Mouse (Mus musculus) stomach, embryonic 15.5 days (tissue): Measurements from ENCODE around the gene Pmp22. TPM values are rescaled to one million over a fixed set of nuclear protein-coding genes. Genes with fewer than 3 reads are reported as not detected.
A peak's percentile ranks its signal among the peaks of the same experiment; 100 is the strongest.

Source experiments
- ATAC-seq: fragments of 200-750 bp; cut with Nextera tagmentation; 2 replicates; pipeline ENCODE4 v1.8.0; 2017; ENCODE audit warnings: low read depth, moderate number of reproducible peaks, moderate TSS enrichment; ENCODE audit not compliant: insufficient read depth, low FRiP score
- H3K27ac ChIP-seq: fragments of 300-500 bp; sonication (generic); 2 replicates; pipeline ENCODE4 v1.5.1; 2015; ENCODE audit warnings: mild to moderate bottlenecking, inconsistent platforms
- H3K27me3 ChIP-seq: fragments of 300-500 bp; sonication (generic); replicated peaks from 2 replicates; pipeline ENCODE4 v1.6.1; 2015; ENCODE audit warnings: inconsistent platforms
- H3K36me3 ChIP-seq: fragments of 300-500 bp; sonication (generic); 2 replicates; pipeline ENCODE4 v1.6.1; 2015; ENCODE audit warnings: inconsistent platforms
- H3K4me1 ChIP-seq: fragments of 300-500 bp; sonication (generic); 2 replicates; pipeline ENCODE4 v1.6.1; 2015; ENCODE audit warnings: inconsistent platforms
- H3K4me2 ChIP-seq: fragments of 300-500 bp; sonication (generic); 2 replicates; pipeline ENCODE4 v1.6.1; 2015; ENCODE audit warnings: mild to moderate bottlenecking, inconsistent platforms
- H3K4me3 ChIP-seq: fragments of 300-500 bp; sonication (generic); replicated peaks from 2 replicates; pipeline ENCODE4 v1.5.1; 2015; ENCODE audit warnings: inconsistent platforms
- H3K9ac ChIP-seq: fragments of 300-500 bp; sonication (generic); 2 replicates; pipeline ENCODE4 v1.6.1; 2015; ENCODE audit warnings: inconsistent platforms
- H3K9me3 ChIP-seq: fragments of 300-500 bp; sonication (generic); 2 replicates; pipeline ENCODE4 v1.6.1; 2016; ENCODE audit warnings: inconsistent platforms
- WGBS: fragments of 180-500 bp; shearing (Covaris S2); methylation state at CpG from one replicate; pipeline ENCODE4 v1.1.7; 2015; 5-methylcytosine and 5-hydroxymethylcytosine counted together
- polyA plus RNA-seq: library from polyadenylated mRNA; unstranded; fragments of >200 nt; fragmentation: Nextera tagmentation; extraction: Ambion mirVana; gene quantifications from 2 replicates; pipeline ENCODE4 v1.2.1, GENCODE M21; 2015

Gene Pmp22
- polyA plus RNA-seq, 1 experiment from 2014 or later, result 165 TPM

DNA sequence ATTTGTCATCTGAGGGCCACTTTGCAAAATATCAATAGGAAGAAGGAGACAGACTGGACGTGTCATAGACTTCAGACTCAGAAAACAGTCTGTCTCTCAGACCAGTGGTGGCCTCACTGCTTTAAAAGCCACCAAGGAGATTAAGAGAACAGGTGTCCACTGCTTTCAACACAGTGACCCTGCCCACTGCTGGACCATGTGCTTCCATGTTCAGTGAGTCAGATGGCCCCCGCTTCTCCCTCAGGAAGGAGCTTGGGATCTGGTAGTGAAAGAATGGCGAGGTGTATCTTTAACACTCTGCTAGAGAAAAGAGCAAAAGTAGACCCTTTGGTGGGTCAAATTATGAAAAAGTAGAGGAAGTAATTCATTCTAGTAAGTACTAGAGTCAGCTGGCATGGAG is 18.5 kb upstream of the Pmp22 start:
- H3K9ac ChIP-seq, result no peak overlapping the region
- 80% methylated on average over 3 of the region's 3 CpGs for WGBS
- H3K4me1 ChIP-seq, result no peaks in the 10 kb centered on the region
- H3K4me3 ChIP-seq, result no peak overlapping the region
- ATAC-seq, result no peak
- H3K36me3 ChIP-seq, result no peaks in the 10 kb centered on the region
- no peak overlapping the region for H3K27ac ChIP-seq
- no peaks in the 10 kb centered on the region for H3K27me3 ChIP-seq
- no peak overlapping the region for H3K4me2 ChIP-seq
- H3K9me3 ChIP-seq, result no peaks in the 10 kb centered on the region

DNA sequence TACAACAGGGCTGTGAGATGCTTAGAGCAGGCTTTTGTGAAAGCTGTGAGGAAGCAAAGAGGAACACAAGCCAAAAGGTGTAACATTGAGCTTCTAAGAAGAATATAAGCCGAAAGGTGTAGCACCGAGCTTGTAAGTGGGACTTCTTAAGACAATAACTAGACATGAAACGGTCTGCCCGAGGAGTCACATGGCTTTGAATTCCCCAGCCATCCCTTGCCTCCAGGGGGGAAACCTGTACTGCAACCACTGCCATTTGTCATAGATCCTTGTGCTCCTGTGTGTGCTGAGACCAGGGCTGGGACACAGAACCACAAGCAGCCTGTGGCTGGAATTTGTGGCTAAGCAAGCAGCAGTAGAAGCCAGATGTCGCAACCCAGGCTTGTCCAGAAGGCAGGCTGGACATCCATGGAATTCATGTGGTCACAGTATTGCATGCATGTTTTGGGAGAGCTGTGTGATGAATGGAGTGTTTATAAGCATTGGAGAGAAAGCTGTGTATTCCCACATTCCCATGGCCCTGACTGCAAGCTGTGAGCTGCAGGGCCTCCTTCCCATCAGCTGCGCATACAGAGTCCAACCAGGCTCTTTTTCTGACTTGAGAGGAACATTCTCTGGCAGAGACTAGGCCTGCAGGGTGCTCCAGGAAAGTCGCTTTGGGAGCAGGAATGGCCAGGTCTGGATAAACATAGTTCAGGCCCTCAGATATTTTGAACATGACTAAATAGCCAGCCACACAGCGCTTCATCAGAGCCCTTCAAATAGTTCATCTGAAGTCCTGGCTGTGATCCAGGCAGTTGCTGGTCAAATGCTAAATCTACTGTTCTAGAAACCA is 13.8 kb upstream of the Pmp22 start:
- Histone ChIP-seq H3K9ac (no peak overlapping the region), H3K9me3 (no peaks in the 10 kb centered on the region), H3K4me2 (no peak overlapping the region), H3K4me1 (0 out of 2 replicates have a peak, but pooled peaks cover 7% of the 10 kb centered on the region), H3K27me3 (no peaks in the 10 kb centered on the region), H3K4me3 (no peak overlapping the region), H3K27ac (peak overlapping the region; percentile 71), H3K36me3 (no peaks in the 10 kb centered on the region)
- WGBS, result 60% methylated on average over 8 of the region's 8 CpGs
- ATAC-seq, result peak; percentile 50; the same call in 1 of the 2 replicates

DNA sequence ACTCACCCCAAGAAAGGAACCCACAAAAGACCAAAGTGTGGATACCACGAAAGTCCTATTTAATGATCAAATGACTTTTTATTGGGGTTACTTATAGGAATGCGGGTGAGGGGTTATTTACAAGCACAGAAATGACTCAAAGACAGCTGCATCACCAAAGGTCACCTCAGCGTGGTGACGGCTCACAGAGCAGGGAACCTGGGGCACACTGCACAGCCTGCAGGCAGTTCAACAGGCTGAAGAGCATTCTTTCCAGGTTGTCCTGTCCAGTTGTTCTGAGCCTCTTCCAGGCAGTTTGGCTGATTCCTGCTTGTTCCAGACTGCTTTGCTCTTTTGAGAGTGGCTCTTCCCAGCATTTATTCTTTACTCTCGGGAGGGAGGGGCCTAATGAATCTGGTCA is 12.1 kb upstream of the Pmp22 start:
- H3K4me3 ChIP-seq, result no peak overlapping the region
- H3K4me2 ChIP-seq, result no peak overlapping the region
- H3K4me1 ChIP-seq, result 0 out of 2 replicates have a peak, but pooled peaks cover 7% of the 10 kb centered on the region
- no peaks in the 10 kb centered on the region for H3K36me3 ChIP-seq
- WGBS, result 83% methylated on average over 5 of the region's 5 CpGs
- no peaks in the 10 kb centered on the region for H3K9me3 ChIP-seq
- ATAC-seq, result no peak
- no peak overlapping the region for H3K9ac ChIP-seq
- no peak overlapping the region for H3K27ac ChIP-seq
- no peaks in the 10 kb centered on the region for H3K27me3 ChIP-seq

DNA sequence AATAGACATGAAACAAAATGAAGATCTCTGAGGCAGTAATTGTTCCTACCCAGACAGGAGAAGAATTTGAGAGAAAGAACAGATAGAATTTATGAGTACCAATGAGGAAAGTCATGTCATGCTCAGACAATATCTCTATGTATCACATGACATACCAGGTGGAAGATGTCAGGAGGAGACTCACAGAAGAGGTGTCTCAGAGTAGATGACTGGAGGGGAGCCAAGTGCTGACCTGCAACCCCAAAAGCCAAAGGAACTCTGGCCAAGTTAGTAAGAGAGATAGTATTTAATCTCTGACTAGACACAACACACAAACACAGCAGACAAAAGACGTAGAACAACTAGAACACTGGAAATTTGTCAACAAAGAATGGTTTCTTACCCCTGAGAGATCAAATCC is 11.5 kb upstream of the Pmp22 start:
- no peak for ATAC-seq
- 48% methylated on average over 1 of the region's 1 CpGs for WGBS

DNA sequence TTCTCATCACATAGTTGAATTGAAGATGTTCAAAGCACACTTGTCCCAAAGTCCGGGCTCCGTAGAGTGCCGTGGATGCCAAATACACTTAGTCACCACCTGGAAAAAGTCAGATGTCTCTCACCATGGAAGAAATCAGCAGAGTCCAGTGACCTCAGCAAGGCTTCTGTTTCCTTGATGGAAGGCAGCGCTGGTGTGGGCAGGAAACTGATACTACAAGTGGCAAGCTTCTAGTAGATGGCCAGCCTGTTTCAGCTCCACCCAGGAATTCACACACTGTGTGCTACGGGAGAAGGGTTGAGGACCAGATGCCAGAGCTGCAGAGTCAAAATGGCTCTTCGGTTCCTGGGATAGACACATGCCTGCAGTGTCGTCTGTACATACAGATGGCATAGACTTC is 9.0 kb upstream of the Pmp22 start:
- H3K27me3 ChIP-seq, result no peaks in the 10 kb centered on the region
- no peak overlapping the region for H3K4me2 ChIP-seq
- peaks cover 10% of the 10 kb centered on the region; the same call in 1 of the 2 replicates for H3K4me1 ChIP-seq
- WGBS, result 73% methylated on average over 7 of the region's 7 CpGs
- no peak for ATAC-seq
- H3K4me3 ChIP-seq, result no peak overlapping the region
- H3K9me3 ChIP-seq, result no peaks in the 10 kb centered on the region
- no peak overlapping the region for H3K9ac ChIP-seq
- no peaks in the 10 kb centered on the region for H3K36me3 ChIP-seq
- H3K27ac ChIP-seq, result no peak overlapping the region

More for the DNA sequence above, 11.5 kb upstream of the Pmp22 start:
- H3K9ac ChIP-seq, result no peak overlapping the region
- no peak overlapping the region for H3K4me3 ChIP-seq
- H3K4me1 ChIP-seq, result 0 out of 2 replicates have a peak, but pooled peaks cover 7% of the 10 kb centered on the region
- no peak overlapping the region for H3K27ac ChIP-seq
- H3K36me3 ChIP-seq, result no peaks in the 10 kb centered on the region
- H3K4me2 ChIP-seq, result no peak overlapping the region
- no peaks in the 10 kb centered on the region for H3K27me3 ChIP-seq
- H3K9me3 ChIP-seq, result no peaks in the 10 kb centered on the region

DNA sequence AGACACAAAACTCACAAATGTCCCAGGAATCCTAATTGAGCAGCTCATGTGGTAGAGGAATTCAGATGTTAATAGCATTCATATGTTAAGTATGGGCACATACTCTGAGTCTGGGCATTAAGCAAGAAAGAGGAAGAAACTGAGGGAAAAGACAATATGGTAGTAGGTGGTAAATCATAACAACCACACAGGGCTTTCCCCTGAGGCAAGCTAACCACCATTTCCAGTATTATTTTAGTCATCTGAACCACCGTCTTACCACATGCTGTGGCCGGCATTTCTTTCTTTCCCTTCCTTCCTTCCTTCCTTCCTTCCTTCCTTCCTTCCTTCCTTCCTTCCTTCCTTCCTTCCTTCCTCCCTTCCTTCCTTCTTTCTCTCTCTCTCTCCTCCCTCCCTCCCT is 6.5 kb upstream of the Pmp22 start:
- H3K36me3 ChIP-seq, result no peaks in the 10 kb centered on the region
- ATAC-seq, result no peak
- 75% methylated on average over 2 of the region's 2 CpGs for WGBS

DNA sequence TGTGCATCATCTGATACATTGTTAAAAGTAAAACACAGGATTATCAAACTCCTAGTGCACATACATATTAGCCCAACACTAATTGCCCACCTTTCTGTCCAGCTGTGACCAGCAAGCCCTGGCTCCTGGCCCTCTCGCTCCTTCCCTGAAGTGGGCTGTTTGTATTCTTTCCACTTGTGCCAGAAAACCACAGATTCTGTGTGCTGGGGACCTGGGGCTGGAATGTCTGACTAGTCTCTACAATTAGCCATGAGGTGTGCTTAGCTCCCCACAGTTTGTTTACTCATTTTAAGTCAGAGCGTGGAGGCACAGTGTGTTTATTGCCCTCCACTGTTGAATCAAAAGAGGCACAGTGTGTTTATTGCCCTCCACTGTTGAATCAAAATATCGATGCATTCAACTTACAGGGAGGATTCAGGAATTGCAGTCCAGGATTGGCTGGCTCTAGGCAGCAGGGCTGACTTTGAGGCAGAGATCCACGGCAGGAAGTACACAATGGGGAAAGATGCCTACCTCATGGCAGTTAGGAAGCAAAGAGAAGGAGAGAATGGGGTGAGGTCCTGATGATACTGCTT is 5.9 kb upstream of the Pmp22 start:
- Histone ChIP-seq H3K36me3 (no peaks in the 10 kb centered on the region), H3K9me3 (no peaks in the 10 kb centered on the region), H3K27ac (no peak overlapping the region), H3K4me3 (no peak overlapping the region), H3K4me1 (peaks cover 10% of the 10 kb centered on the region; the same call in 1 of the 2 replicates), H3K27me3 (no peaks in the 10 kb centered on the region), H3K9ac (no peak overlapping the region), H3K4me2 (no peak overlapping the region)
- WGBS, result 53% methylated on average over 4 of the region's 4 CpGs
- ATAC-seq, result no peak

More for the DNA sequence above, 6.5 kb upstream of the Pmp22 start:
- no peaks in the 10 kb centered on the region for H3K27me3 ChIP-seq
- H3K27ac ChIP-seq, result no peak overlapping the region
- no peak overlapping the region for H3K4me2 ChIP-seq
- H3K9ac ChIP-seq, result no peak overlapping the region
- H3K4me3 ChIP-seq, result no peak overlapping the region
- H3K9me3 ChIP-seq, result no peaks in the 10 kb centered on the region
- peaks cover 10% of the 10 kb centered on the region; the same call in 1 of the 2 replicates for H3K4me1 ChIP-seq

DNA sequence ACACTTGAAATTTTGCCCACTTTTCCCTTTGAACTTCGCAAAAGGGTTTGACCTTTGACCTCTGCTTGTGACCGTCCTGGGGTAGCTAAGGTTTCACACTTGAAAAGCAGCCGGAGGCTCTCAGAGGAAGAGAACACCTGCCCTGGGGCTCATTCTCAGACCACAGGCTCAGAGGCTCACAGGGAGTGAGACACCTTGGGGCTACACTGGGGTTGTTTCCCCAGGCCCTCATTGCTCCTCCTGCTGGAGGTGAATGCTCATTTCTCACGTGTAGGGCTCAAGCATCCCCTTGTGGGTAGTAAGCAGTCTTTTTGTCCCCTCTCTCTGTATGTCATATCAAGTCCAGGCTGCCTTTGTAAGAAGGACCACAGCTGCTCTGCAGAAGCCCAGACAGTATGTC is 4.5 kb upstream of the Pmp22 start:
- WGBS, result 23% methylated on average over 4 of the region's 4 CpGs
- no peaks in the 10 kb centered on the region for H3K27me3 ChIP-seq
- H3K4me1 ChIP-seq, result peaks cover 15% of the 10 kb centered on the region; the same call in 1 of the 2 replicates
- H3K36me3 ChIP-seq, result no peaks in the 10 kb centered on the region
- no peak overlapping the region for H3K27ac ChIP-seq
- H3K9ac ChIP-seq, result no peak overlapping the region
- no peak overlapping the region for H3K4me2 ChIP-seq
- no peak for ATAC-seq
- no peaks in the 10 kb centered on the region for H3K9me3 ChIP-seq
- no peak overlapping the region for H3K4me3 ChIP-seq

DNA sequence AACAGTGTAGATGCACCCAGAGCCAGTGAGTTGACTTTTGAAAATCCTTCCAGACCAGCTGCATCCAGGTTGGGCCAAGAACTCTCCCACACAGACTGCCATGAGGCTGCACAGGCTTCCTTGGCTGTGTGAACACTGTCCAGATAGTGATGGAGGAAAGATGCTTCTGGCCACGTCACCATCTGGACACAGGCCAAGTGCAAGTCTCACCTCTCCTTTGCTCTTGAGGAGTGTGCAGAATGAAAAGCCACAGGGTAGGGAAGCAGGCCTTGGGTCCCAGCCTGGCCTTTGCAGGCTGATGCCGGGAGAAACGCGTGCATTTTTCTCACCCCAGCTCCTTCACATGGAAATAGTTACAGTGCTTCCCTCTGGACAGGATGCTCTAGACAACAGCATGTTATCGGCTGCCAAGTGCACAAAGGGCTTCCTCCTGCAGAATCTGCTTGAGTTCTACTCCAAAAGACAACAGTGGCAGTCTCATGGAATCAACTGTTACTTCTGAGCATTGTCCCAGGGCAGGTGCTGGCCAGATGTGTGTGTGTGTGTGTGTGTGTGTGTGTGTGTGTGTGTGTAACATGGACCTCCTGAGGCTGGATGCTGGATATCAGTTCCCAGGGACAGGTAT is 2.8 kb upstream of the Pmp22 start:
- Histone ChIP-seq H3K27me3 (0 out of 2 replicates have a peak, but pooled peaks cover 3% of the 10 kb centered on the region), H3K9ac (no peak overlapping the region), H3K4me1 (peaks cover 30% of the 10 kb centered on the region), H3K9me3 (no peaks in the 10 kb centered on the region), H3K4me3 (no peak overlapping the region), H3K27ac (peak overlapping the region; percentile 23; the same call in 1 of the 2 replicates), H3K36me3 (no peaks in the 10 kb centered on the region), H3K4me2 (no peak overlapping the region)
- ATAC-seq, result peak; percentile 51; the same call in 1 of the 2 replicates
- WGBS, result 50% methylated on average over 5 of the region's 5 CpGs

DNA sequence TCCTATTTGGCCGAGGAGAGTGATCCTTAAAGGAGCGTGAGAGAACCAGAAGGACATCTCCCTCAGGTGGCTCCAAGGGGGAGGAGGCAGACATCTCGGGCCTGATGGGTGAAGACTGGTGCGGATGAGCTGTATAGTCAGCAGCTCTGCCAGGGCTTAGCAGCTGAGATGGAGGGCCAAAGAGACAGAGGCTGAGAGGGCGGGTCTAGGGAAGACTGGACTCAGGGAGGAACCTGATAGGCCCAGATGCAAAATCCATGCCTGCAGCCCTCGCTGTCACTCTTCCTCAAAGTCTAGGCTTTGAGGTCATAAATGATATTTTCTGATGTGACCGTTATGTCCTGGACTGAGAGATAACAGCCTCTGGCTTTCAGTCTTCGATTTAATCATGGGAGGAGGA is 1.8 kb upstream of the Pmp22 start:
- H3K27ac ChIP-seq, result no peak overlapping the region
- H3K4me3 ChIP-seq, result no peak overlapping the region
- H3K9ac ChIP-seq, result no peak overlapping the region
- 73% methylated on average over 8 of the region's 8 CpGs for WGBS
- ATAC-seq, result no peak
- H3K36me3 ChIP-seq, result no peaks in the 10 kb centered on the region
- peaks cover 32% of the 10 kb centered on the region for H3K4me1 ChIP-seq
- H3K9me3 ChIP-seq, result no peaks in the 10 kb centered on the region
- no peak overlapping the region for H3K4me2 ChIP-seq
- H3K27me3 ChIP-seq, result 0 out of 2 replicates have a peak, but pooled peaks cover 11% of the 10 kb centered on the region

DNA sequence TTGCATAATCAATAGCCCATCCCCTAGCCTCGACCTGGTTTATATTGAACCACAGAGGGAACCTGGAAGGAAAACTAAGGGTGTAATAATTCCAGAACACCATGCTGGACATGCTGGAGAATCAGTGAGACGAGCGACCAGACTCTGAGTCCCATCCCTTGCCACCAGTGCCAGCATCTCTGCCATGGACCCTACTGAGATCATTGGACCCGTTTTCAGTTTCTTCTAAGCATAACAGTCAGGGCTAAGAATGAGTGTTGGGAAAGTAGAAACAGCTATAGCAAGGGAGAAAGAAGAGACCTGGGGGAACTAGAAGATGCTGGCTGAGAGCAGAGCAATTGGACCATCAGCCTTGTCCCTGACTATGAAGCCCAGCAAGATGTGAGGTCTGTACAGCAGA is 1.3 kb upstream of the Pmp22 start:
- Histone ChIP-seq H3K9me3 (no peaks in the 10 kb centered on the region), H3K27ac (no peak overlapping the region), H3K36me3 (no peaks in the 10 kb centered on the region), H3K27me3 (peaks cover 16% of the 10 kb centered on the region; the same call in 1 of the 2 replicates), H3K4me3 (no peak overlapping the region), H3K9ac (no peak overlapping the region), H3K4me2 (no peak overlapping the region), H3K4me1 (peaks cover 32% of the 10 kb centered on the region)
- 91% methylated on average over 4 of the region's 4 CpGs for WGBS
- ATAC-seq, result no peak

DNA sequence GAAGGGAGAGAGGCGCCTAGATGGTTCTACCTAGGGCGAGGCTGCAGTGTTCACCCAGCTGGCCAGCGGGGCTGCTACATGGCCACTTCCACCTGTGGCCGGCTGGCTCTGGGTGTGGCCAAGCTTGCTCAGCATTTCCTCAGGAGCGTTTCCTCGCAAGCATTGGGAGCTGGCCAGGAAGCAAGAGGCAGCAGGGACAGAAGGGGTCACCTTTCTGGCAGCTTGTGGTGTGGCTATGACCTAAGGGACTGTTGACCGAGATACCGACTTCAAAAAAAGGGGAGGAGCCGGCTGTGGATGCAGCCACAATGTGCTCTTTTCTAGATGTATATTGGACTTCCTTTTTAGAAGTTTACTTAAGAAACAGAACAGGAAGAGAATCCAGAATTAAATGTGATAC is 593 bp downstream of the Pmp22 start:
- H3K4me3 ChIP-seq, result peak overlapping the region; percentile 21
- H3K27me3 ChIP-seq, result peaks cover 33% of the 10 kb centered on the region
- H3K36me3 ChIP-seq, result no peaks in the 10 kb centered on the region
- H3K4me1 ChIP-seq, result peaks cover 34% of the 10 kb centered on the region
- ATAC-seq, result no peak
- no peak overlapping the region for H3K9ac ChIP-seq
- no peaks in the 10 kb centered on the region for H3K9me3 ChIP-seq
- H3K4me2 ChIP-seq, result peak overlapping the region; percentile 38
- 36% methylated on average over 9 of the region's 9 CpGs for WGBS
- H3K27ac ChIP-seq, result no peak overlapping the region
